Mouse (Mus musculus) kidney, adult 2 months (tissue): Measurements from ENCODE around the gene Trib3. TPM values are rescaled to one million over a fixed set of nuclear protein-coding genes. Genes with fewer than 3 reads are reported as not detected.
A peak's percentile ranks its signal among the peaks of the same experiment; 100 is the strongest.

Source experiments
- DNase-seq: peaks from one replicate; pipeline ENCODE4 v3.0.0; 2021
- H3K27ac ChIP-seq: fragments of 200-500 bp; 2 replicates; pipeline ENCODE4 v1.5.1; 2012; ENCODE audit warnings: low read depth, low read length, control low read depth, inconsistent platforms; ENCODE audit not compliant: insufficient read depth
- H3K27me3 ChIP-seq: fragments of 200-500 bp; replicated peaks from 2 replicates; pipeline ENCODE4 v1.6.1; 2012; ENCODE audit warnings: mild to moderate bottlenecking, moderate library complexity, low read length, inconsistent platforms; ENCODE audit not compliant: control insufficient read depth, insufficient read depth
- H3K36me3 ChIP-seq: fragments of 200-500 bp; 2 replicates; pipeline ENCODE4 v1.6.1; 2012; ENCODE audit warnings: mild to moderate bottlenecking, moderate library complexity, low read length, inconsistent platforms; ENCODE audit not compliant: control insufficient read depth, insufficient read depth
- H3K4me1 ChIP-seq: fragments of 200-500 bp; 2 replicates; pipeline ENCODE4 v1.6.1; 2011; ENCODE audit warnings: low read length; ENCODE audit not compliant: control insufficient read depth, insufficient read depth
- H3K4me3 ChIP-seq: fragments of 200-500 bp; 2 replicates; pipeline ENCODE4 v1.5.1; 2011; ENCODE audit warnings: mild to moderate bottlenecking, low read depth, low read length, control low read depth; ENCODE audit not compliant: insufficient read depth
- CTCF ChIP-seq: fragments of 200-500 bp; conservative IDR thresholded peaks from 2 replicates; pipeline ENCODE4 v1.5.1; 2011; ENCODE audit warnings: low read depth, mild to moderate bottlenecking, control low read depth, low read length, moderate library complexity, mixed read lengths; ENCODE audit not compliant: insufficient read depth, insufficient read length
- POLR2A ChIP-seq: fragments of 200-500 bp; IDR thresholded peaks from one replicate; pipeline ENCODE4 v1.6.1; 2011; ENCODE audit warnings: low read depth, low read length, control low read depth
- WGBS: fragments of 180-500 bp; shearing (Covaris S2); methylation state at CpG from one replicate; pipeline ENCODE4 v1.1.7; 2018; 5-methylcytosine and 5-hydroxymethylcytosine counted together
- polyA plus RNA-seq: library from polyadenylated mRNA; depleted of rRNA; stranded (reverse); fragments of >200 nt; gene quantifications from 2 replicates; pipeline ENCODE4 v1.2.3, GENCODE M21; 2012

Trib3 gene
- polyA plus RNA-seq, 1 experiment = 1.4 TPM

GRCm38 (mm10) chr2:152307186-152307585 lies 36.6 kb downstream of the Trib3 start:
- Histone ChIP-seq H3K4me1 (no peaks in the 10 kb centered on the region), H3K27ac (no peak overlapping the region), H3K27me3 (no peaks in the 10 kb centered on the region), H3K36me3 (peaks cover 8% of the 10 kb centered on the region), H3K4me3 (no peak overlapping the region)
- WGBS = 79% methylated on average over 3 of the region's 3 CpGs
- DNase-seq = no peak
- TF ChIP-seq CTCF = no peak
- TF ChIP-seq POLR2A = no peak

- no peaks in the 10 kb centered on the region for H3K27me3 ChIP-seq
- DNase-seq = no peak
- H3K36me3 ChIP-seq = peaks cover 8% of the 10 kb centered on the region
- 94% methylated on average over 6 of the region's 6 CpGs for WGBS
- TF ChIP-seq POLR2A (no peak), CTCF (no peak)
- no peaks in the 10 kb centered on the region for H3K4me1 ChIP-seq
- H3K4me3 ChIP-seq = no peak overlapping the region
- no peak overlapping the region for H3K27ac ChIP-seq
These were observed 38.4 kb downstream of the Trib3 start for GRCm38 (mm10) chr2:152305480-152305879.

- no peak for DNase-seq
- H3K4me3 ChIP-seq = no peak overlapping the region
- H3K4me1 ChIP-seq = no peaks in the 10 kb centered on the region
- peaks cover 8% of the 10 kb centered on the region for H3K36me3 ChIP-seq
- H3K27ac ChIP-seq = no peak overlapping the region
- TF ChIP-seq POLR2A = no peak
- TF ChIP-seq CTCF = no peak
- whole genome bisulfite sequencing = 70% methylated on average over 5 of the region's 5 CpGs
- no peaks in the 10 kb centered on the region for H3K27me3 ChIP-seq
These were observed 40.1 kb downstream of the Trib3 start for GRCm38 (mm10) chr2:152303781-152304180.

- no peaks in the 10 kb centered on the region for H3K4me1 ChIP-seq
- 78% methylated on average over 2 of the region's 2 CpGs for WGBS
- H3K4me3 ChIP-seq = no peak overlapping the region
- no peaks in the 10 kb centered on the region for H3K27me3 ChIP-seq
- H3K27ac ChIP-seq = no peak overlapping the region
- TF ChIP-seq POLR2A (no peak), CTCF (no peak)
- 0 out of 2 replicates have a peak, but pooled peaks cover 1% of the 10 kb centered on the region for H3K36me3 ChIP-seq
- no peak for DNase-seq
These were observed 41.0 kb downstream of the Trib3 start for GRCm38 (mm10) chr2:152302862-152303261.

GRCm38 (mm10) chr2:152294541-152294940 lies 49.3 kb downstream of the Trib3 start:
- H3K36me3 ChIP-seq = no peaks in the 10 kb centered on the region
- TF ChIP-seq CTCF (no peak), POLR2A (no peak)
- peaks cover 11% of the 10 kb centered on the region; the same call in 1 of the 2 replicates for H3K4me1 ChIP-seq
- H3K27ac ChIP-seq = no peak overlapping the region
- H3K4me3 ChIP-seq = peak overlapping the region; percentile 88
- DNase-seq = no peak
- WGBS = 23% methylated on average over 5 of the region's 5 CpGs
- H3K27me3 ChIP-seq = no peaks in the 10 kb centered on the region

GRCm38 (mm10) chr2:152293727-152294475 lies 49.9 kb downstream of the Trib3 start, which contains the start of gene Tbc1d20:
Tbc1d20 (plus strand) TSS chr2:152293828.
- TF ChIP-seq POLR2A = peak; percentile 55
- no peak for TF ChIP-seq CTCF
- H3K4me3 ChIP-seq = peak within 1 kb of the TSS; percentile 88
- peak; percentile 95 for DNase-seq
- H3K27ac ChIP-seq = peak within 1 kb of the TSS; percentile 82
- under 1% methylated on average over 68 of the region's 70 CpGs for WGBS
- H3K27me3 ChIP-seq = no peaks in the 10 kb centered on the region
- no peaks in the 10 kb centered on the region for H3K36me3 ChIP-seq
- peaks cover 11% of the 10 kb centered on the region; the same call in 1 of the 2 replicates for H3K4me1 ChIP-seq

GRCm38 (mm10) chr2:152293179-152293726 lies 50.6 kb downstream of the Trib3 start:
- Histone ChIP-seq H3K4me1 (peaks cover 11% of the 10 kb centered on the region; the same call in 1 of the 2 replicates), H3K36me3 (no peaks in the 10 kb centered on the region), H3K27ac (peak overlapping the region; percentile 29; the same call in 1 of the 2 replicates), H3K4me3 (peak overlapping the region; percentile 88), H3K27me3 (no peaks in the 10 kb centered on the region)
- no peak for DNase-seq
- under 1% methylated on average over 15 of the region's 15 CpGs for WGBS
- TF ChIP-seq POLR2A = no peak
- no peak for TF ChIP-seq CTCF
